Mouse (Mus musculus): ENCODE data around the gene Pgm2. TPM values are rescaled to one million over a fixed set of nuclear protein-coding genes. Genes with fewer than 3 reads are reported as not detected.

Pgm2 gene
- polyA plus RNA-seq, 1 experiment from 2014 or later = 26.5 TPM

DNA sequence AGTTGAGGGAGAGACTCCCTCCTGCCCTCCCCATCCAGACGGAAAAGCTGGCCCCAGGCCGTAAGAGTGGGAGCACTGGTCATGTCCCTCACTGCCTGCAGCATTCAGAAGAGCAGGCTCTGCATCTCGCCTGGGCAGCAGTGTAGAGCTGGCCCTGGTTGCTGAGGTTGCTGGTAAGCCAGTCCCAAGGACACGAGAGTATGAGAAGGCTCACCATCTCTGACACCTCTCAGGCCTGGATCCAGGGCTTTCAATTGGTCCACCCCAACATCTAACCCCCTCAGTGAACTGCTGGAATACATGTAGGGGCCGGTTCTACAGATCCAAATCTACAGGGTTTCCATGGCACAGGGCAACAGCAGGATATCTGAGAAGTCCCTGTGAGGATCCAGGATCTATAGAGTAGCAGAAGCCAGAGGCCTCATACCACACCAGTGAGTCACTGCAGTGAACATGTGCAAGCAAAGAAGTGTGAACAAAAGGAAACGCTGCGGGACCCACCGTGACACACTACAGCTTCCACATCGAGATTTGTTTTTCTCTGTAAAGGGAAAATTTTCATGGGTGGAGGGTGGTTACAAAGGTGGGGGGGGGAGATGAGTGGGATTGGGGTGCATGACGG lies 53.7 kb downstream of the Pgm2 start:
- Histone ChIP-seq H3K9me3 (replicated peaks; ENCODE audit: control insufficient read depth, low read length) (no peaks in the 10 kb centered on the region), H3K4me3 (ENCODE audit: low read depth, low read length) (no peak overlapping the region), H3K27me3 (replicated peaks; ENCODE audit: control insufficient read depth, insufficient read depth, low read length) (no peaks in the 10 kb centered on the region), H3K4me2 (ENCODE audit: low read length) (no peak overlapping the region), H3K9ac (ENCODE audit: low read length) (no peak overlapping the region), H3K4me1 (ENCODE audit: control insufficient read depth, insufficient read depth, low read length) (no peaks in the 10 kb centered on the region), H3K27ac (ENCODE audit: low read depth, low read length) (no peak overlapping the region), H3K36me3 (ENCODE audit: control insufficient read depth, insufficient read depth, low read length) (no peaks in the 10 kb centered on the region)
- DNase-seq (ENCODE audit: low spot score) (no peak), ATAC-seq (no peak)
- WGBS = 83% methylated on average over 10 of the region's 10 CpGs

DNA sequence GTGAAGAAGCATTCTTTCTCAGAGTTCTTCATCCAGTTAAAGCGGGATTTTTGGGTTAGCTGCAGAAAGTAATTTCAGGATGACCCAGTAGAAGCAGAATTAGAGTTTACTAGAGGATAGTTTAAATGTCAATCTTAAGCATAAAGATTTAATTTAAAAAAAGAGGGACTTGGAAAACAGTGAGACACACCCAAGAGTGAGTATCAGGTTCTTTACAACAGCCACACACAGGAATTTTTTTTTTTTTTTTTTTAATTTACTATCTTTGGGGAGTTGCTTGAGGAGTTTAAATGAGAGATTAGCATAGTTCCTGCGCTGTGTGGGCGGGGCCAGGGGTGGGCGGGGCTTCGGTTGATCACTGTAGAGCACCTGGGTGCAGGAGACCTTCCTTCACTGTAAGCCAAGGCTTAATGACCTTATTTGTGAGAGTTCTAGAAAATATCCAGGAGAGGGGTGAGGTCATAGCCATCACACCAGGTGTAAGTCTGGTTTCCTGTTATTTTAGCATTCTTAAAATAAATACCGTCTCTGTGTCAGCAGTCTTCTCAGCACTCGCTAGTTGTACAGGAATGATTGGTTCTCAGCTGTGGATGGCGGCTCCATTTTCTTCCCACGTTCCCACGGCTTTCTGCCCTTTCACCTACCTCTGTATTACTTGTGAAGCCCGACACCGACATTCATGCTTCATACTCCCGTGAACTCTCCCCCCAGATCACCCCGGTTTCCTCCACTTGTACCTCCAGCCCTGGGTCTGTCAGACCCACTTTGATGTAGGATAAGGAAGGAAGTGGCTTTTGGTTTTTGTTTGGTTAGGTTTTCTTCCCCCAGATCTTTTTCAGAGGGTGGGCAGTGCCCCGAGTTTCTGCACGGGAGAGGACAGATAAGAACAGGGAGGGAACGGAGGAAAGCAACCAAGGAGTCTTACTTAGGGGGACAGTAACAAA lies 56.7 kb downstream of the Pgm2 start:
- no peak overlapping the region for H3K4me2 ChIP-seq (ENCODE audit: low read length)
- H3K27me3 ChIP-seq (replicated peaks; ENCODE audit: control insufficient read depth, insufficient read depth, low read length) = no peaks in the 10 kb centered on the region
- H3K9ac ChIP-seq (ENCODE audit: low read length) = no peak overlapping the region
- 43% methylated on average over 17 of the region's 17 CpGs for WGBS
- no peak overlapping the region for H3K4me3 ChIP-seq (ENCODE audit: low read depth, low read length)
- no peaks in the 10 kb centered on the region for H3K36me3 ChIP-seq (ENCODE audit: control insufficient read depth, insufficient read depth, low read length)
- no peaks in the 10 kb centered on the region for H3K9me3 ChIP-seq (replicated peaks; ENCODE audit: control insufficient read depth, low read length)
- ATAC-seq (no peak), DNase-seq (ENCODE audit: low spot score) (no peak)
- H3K27ac ChIP-seq (ENCODE audit: low read depth, low read length) = no peak overlapping the region
- no peaks in the 10 kb centered on the region for H3K4me1 ChIP-seq (ENCODE audit: control insufficient read depth, insufficient read depth, low read length)

DNA sequence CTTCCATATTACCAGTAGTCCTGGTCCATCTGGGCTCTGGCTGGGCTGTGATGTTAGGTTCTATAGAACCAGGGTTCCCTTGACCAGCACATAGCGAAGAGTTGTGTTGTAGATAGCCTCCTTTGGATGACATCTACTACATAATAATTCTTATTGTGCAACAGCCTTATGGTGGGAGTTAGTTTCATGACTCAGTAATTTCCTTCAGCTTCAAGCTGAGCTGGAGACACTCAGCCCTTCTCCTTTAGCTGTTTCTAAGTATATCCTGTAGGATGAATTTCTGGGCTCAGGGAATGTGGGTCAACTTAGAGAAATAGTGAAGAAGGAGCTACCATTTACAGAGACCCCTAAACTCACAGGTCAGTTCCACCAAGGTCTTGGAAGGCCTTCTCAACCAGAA lies 60.6 kb downstream of the Pgm2 start:
- no peak for ATAC-seq
- no peak overlapping the region for H3K27ac ChIP-seq (ENCODE audit: low read depth, low read length)
- no peak overlapping the region for H3K4me3 ChIP-seq (ENCODE audit: low read depth, low read length)
- DNase-seq (ENCODE audit: low spot score) = no peak
- H3K4me2 ChIP-seq (ENCODE audit: low read length) = no peak overlapping the region
- H3K4me1 ChIP-seq (ENCODE audit: control insufficient read depth, insufficient read depth, low read length) = no peaks in the 10 kb centered on the region
- H3K27me3 ChIP-seq (replicated peaks; ENCODE audit: control insufficient read depth, insufficient read depth, low read length) = peaks cover under 1% of the 10 kb centered on the region
- H3K9me3 ChIP-seq (replicated peaks; ENCODE audit: control insufficient read depth, low read length) = no peaks in the 10 kb centered on the region
- 92% methylated on average over 1 of the region's 1 CpGs for WGBS
- no peaks in the 10 kb centered on the region for H3K36me3 ChIP-seq (ENCODE audit: control insufficient read depth, insufficient read depth, low read length)
- H3K9ac ChIP-seq (ENCODE audit: low read length) = no peak overlapping the region

DNA sequence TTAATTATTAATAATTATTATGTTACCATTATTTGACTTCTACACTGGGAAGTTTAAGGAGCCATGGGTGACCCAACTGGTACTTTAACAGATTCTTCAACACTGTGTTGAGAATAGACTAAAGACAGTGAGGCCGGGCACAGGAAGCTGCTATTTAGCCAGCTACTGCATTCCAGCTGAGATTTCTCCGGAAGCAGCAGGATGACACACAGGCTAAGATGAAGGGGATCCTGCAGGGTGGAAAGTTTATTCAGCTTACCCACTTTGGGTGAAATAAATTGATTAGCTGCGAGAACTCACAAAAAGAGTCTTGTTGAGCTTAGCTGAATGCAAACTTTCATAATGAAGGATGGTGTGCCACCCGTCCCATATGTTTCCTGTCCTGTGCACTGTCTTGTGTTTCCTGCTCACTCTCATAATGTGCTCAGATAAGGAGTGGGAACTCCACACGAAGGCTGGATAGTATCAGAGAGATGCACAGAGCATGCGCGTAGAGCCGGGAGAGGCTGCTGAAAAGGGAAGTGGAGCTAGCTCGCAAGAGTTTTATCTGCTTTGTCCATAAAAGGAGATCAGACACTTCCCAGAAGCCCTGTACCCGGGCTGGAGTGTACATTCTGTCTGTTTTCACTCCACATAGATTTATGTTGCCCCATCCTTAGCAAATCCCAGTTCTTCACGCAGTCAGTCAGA lies 63.3 kb downstream of the Pgm2 start, which contains the start of gene Tbc1d1:
TSS of gene Tbc1d1 (plus strand) at position 445 of the 690 bp plus-strand sequence.
- Histone ChIP-seq H3K36me3 (ENCODE audit: control insufficient read depth, insufficient read depth, low read length) (no peaks in the 10 kb centered on the region), H3K27ac (ENCODE audit: low read depth, low read length) (no peak within 1 kb of the TSS), H3K4me1 (ENCODE audit: control insufficient read depth, insufficient read depth, low read length) (peaks cover 1% of the 10 kb centered on the region; the same call in 1 of the 2 replicates), H3K9me3 (replicated peaks; ENCODE audit: control insufficient read depth, low read length) (no peaks in the 10 kb centered on the region), H3K4me3 (ENCODE audit: low read depth, low read length) (no peak within 1 kb of the TSS), H3K9ac (ENCODE audit: low read length) (no peak within 1 kb of the TSS), H3K27me3 (replicated peaks; ENCODE audit: control insufficient read depth, insufficient read depth, low read length) (peaks cover 6% of the 10 kb centered on the region), H3K4me2 (ENCODE audit: low read length) (no peak within 1 kb of the TSS)
- DNase-seq (ENCODE audit: low spot score) (no peak), ATAC-seq (no peak)
- WGBS = 63% methylated on average over 11 of the region's 11 CpGs

DNA sequence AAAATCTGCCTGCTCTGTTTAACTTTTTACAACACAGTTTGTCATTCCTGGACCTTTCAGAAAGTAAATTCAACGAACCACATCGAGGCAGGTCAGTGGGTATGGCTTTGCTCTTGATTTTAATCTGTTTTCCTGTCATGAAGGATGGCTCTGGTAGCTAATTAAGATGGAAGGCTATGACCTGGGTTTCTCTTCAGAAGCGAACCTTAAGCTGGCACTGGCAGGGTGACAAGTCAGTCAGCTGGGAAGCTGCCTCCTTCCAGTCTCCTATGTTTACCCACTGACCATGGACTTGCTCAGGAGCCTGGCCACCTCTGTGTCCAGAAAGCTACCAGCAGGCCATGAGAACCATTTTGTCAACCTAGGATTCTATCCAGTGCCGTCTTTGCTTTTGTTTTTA lies 63.8 kb downstream of the Pgm2 start:
- WGBS = 58% methylated on average over 4 of the region's 4 CpGs
- DNase-seq (ENCODE audit: low spot score) (no peak), ATAC-seq (no peak)
- Histone ChIP-seq H3K9ac (ENCODE audit: low read length) (no peak overlapping the region), H3K36me3 (ENCODE audit: control insufficient read depth, insufficient read depth, low read length) (no peaks in the 10 kb centered on the region), H3K9me3 (replicated peaks; ENCODE audit: control insufficient read depth, low read length) (no peaks in the 10 kb centered on the region), H3K4me3 (ENCODE audit: low read depth, low read length) (no peak overlapping the region), H3K27me3 (replicated peaks; ENCODE audit: control insufficient read depth, insufficient read depth, low read length) (peaks cover 6% of the 10 kb centered on the region), H3K4me2 (ENCODE audit: low read length) (no peak overlapping the region), H3K27ac (ENCODE audit: low read depth, low read length) (no peak overlapping the region), H3K4me1 (ENCODE audit: control insufficient read depth, insufficient read depth, low read length) (peaks cover 5% of the 10 kb centered on the region; the same call in 1 of the 2 replicates)

DNA sequence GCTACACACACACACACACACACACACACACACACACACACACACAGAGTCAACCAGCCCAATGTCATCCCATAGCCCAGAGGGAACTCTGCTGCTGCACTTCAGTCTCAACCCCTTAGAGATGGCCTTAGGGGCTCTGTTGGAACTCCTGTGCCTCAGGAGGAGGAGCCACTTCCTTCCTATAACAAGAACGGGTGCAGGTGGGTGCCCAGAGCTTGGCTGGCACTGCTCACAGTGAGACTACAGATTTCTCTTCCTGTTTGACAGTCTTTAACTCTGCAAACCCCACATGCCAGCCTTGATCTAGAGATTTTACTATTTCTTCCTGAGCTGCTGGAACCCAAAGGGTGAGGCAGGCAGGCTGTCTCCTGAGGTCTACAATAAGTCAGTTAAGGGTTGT lies 65.2 kb downstream of the Pgm2 start:
- Histone ChIP-seq H3K36me3 (ENCODE audit: control insufficient read depth, insufficient read depth, low read length) (no peaks in the 10 kb centered on the region), H3K9me3 (replicated peaks; ENCODE audit: control insufficient read depth, low read length) (no peaks in the 10 kb centered on the region), H3K4me3 (ENCODE audit: low read depth, low read length) (no peak overlapping the region), H3K4me2 (ENCODE audit: low read length) (no peak overlapping the region), H3K4me1 (ENCODE audit: control insufficient read depth, insufficient read depth, low read length) (peaks cover 5% of the 10 kb centered on the region; the same call in 1 of the 2 replicates), H3K9ac (ENCODE audit: low read length) (no peak overlapping the region), H3K27me3 (replicated peaks; ENCODE audit: control insufficient read depth, insufficient read depth, low read length) (peaks cover 6% of the 10 kb centered on the region), H3K27ac (ENCODE audit: low read depth, low read length) (no peak overlapping the region)
- no peak for ATAC-seq
- no peak for DNase-seq (ENCODE audit: low spot score)
- 44% methylated on average over 1 of the region's 1 CpGs for WGBS

DNA sequence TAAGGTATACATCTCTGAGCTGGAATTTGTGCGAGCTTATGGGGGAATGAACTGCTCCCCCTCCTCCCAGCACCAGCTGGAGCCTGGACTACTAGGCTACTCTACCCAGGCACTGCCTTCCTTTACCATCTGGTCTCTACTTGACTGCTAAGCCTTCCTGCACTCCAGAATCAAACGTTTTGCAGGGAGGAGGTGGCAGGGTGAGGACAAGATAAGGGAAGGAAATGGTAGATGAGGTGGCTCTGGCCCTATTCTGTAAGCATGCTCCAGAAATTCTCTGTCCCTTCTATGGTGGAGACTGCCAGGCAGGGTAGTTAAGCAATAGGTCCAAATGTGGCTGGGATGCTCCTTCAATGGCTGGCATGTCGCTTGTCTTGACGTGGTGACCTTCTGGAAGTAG lies 65.8 kb downstream of the Pgm2 start:
- Histone ChIP-seq H3K4me2 (ENCODE audit: low read length) (peak overlapping the region; percentile 100), H3K36me3 (ENCODE audit: control insufficient read depth, insufficient read depth, low read length) (no peaks in the 10 kb centered on the region), H3K27ac (ENCODE audit: low read depth, low read length) (no peak overlapping the region), H3K4me3 (ENCODE audit: low read depth, low read length) (no peak overlapping the region), H3K4me1 (ENCODE audit: control insufficient read depth, insufficient read depth, low read length) (peaks cover 5% of the 10 kb centered on the region; the same call in 1 of the 2 replicates), H3K27me3 (replicated peaks; ENCODE audit: control insufficient read depth, insufficient read depth, low read length) (peaks cover 6% of the 10 kb centered on the region), H3K9ac (ENCODE audit: low read length) (no peak overlapping the region), H3K9me3 (replicated peaks; ENCODE audit: control insufficient read depth, low read length) (no peaks in the 10 kb centered on the region)
- DNase-seq (ENCODE audit: low spot score) (no peak), ATAC-seq (no peak)
- WGBS = 52% methylated on average over 4 of the region's 4 CpGs

DNA sequence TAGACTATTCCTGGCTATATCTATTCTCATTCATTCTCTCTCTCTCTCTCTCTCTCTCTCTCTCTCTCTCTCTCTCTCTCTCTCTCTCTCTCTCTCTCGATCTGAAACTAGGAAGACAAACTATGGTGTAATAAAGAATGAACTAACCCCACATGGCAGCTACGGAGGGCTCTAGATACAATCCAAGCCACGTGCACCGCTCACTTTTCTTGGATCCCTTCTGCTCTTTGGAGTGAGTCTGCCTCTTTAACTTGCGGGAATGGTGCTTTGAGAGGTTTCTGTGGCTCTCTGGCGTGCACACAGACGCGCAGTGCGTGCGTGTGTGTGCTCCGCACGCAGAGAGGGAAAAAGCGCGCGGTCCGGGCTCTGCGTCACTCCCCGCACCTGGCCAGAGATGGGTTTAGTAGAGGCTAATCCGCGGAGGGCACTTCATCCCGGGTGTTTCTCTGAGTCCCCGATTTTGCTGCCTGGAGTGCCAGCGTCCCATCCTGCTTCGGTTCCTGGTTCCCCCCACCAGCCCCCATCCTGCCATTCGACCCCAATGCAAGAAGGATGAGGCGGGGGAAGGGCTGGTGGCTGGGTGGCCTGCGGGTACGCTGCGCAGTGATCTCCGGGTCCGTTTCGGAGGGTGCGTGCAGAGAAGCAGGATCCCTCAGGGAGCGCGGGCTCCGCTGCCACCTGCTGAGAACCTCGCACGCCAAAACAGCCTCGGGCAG lies 66.5 kb downstream of the Pgm2 start:
- H3K4me2 ChIP-seq (ENCODE audit: low read length) = peak overlapping the region; percentile 100
- peaks cover 5% of the 10 kb centered on the region; the same call in 1 of the 2 replicates for H3K4me1 ChIP-seq (ENCODE audit: control insufficient read depth, insufficient read depth, low read length)
- no peak overlapping the region for H3K27ac ChIP-seq (ENCODE audit: low read depth, low read length)
- peak overlapping the region; percentile 66 for H3K4me3 ChIP-seq (ENCODE audit: low read depth, low read length)
- DNase-seq (ENCODE audit: low spot score) = peak; percentile 61
- H3K27me3 ChIP-seq (replicated peaks; ENCODE audit: control insufficient read depth, insufficient read depth, low read length) = peaks cover 6% of the 10 kb centered on the region
- peak; percentile 69 for ATAC-seq
- under 1% methylated on average over 39 of the region's 39 CpGs for WGBS
- peak overlapping the region; percentile 67 for H3K9ac ChIP-seq (ENCODE audit: low read length)
- H3K9me3 ChIP-seq (replicated peaks; ENCODE audit: control insufficient read depth, low read length) = no peaks in the 10 kb centered on the region
- no peaks in the 10 kb centered on the region for H3K36me3 ChIP-seq (ENCODE audit: control insufficient read depth, insufficient read depth, low read length)
